Mouse (Mus musculus): ENCODE measurements at regions not wholly inside any gene's neighbourhood (a gene's known extent, or its start where the extent isn't known, plus 50 kb on each side); places are given as distances from the start of the nearest gene placed in this dataset.

DNA sequence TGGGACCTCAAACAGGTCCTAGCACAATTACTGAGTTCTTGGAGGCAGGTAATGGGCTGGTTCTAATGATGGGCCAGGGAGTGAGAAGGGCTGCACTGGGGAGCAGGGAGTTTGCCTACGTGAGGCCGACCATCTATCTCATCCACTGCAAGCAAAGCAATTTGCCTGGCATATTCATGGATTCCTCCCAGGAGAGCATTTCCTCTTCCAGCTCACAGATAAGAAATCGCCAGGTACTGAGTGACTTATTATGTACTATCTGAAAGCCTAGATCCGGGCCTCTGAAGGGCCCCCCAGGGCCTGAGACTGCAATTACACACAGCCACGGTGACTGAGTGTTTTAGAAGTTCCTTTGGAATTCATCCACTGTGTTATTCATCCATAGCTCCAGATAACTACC is 1504.1 kb upstream of the Lrrc6 start:
- H3K27me3 ChIP-seq (replicated peaks): no peaks in the 10 kb centered on the region
- TF ChIP-seq MAX (IDR thresholded peaks at IDR 0.05; ENCODE audit: low read length): no peak
- TF ChIP-seq RCOR1 (conservative IDR thresholded peaks at IDR 0.05; ENCODE audit: low read depth, low read length): no peak
- no peak for TF ChIP-seq POLR2A (IDR thresholded peaks at IDR 0.05; ENCODE audit: low read depth, low read length)
- H3K79me2 ChIP-seq (replicated peaks; ENCODE audit: control insufficient read depth, extremely low read depth, insufficient read depth, poor library complexity, severe bottlenecking): no peaks in the 10 kb centered on the region
- H3K9me3 ChIP-seq (replicated peaks; ENCODE audit: low read length): no peaks in the 10 kb centered on the region
- DNase-seq (ENCODE audit: extremely low read depth): no peak
- H3K36me3 ChIP-seq (replicated peaks in 1 of 2; ENCODE audit: control insufficient read depth in 1 of 2, insufficient read depth in 1 of 2, low read length in 1 of 2): no peaks in the 10 kb centered on the region
- no peak overlapping the region for H3K4me3 ChIP-seq (replicated peaks in 1 of 3; ENCODE audit: low read depth in 2 of 3, low read length in 2 of 3, poor library complexity in 1 of 3)
- in situ Hi-C loops (cut with MboI; ENCODE audit: low pct_ligation_motif_present, low pct_unique_long_range_greater_than_20kb, low sequenced_read_pairs) (no loop called here), dilution Hi-C loops (cut with MboI; ENCODE audit: extremely low pct_ligation_motif_present, extremely low pct_unique_long_range_greater_than_20kb, low sequenced_read_pairs) (no loop called here)
- H3K4me2 ChIP-seq (ENCODE audit: insufficient read depth, low read depth, poor library complexity, severe bottlenecking): no peak overlapping the region
- no peak overlapping the region for H3K9ac ChIP-seq (ENCODE audit: insufficient read depth, low read depth)
- H3K4me1 ChIP-seq (ENCODE audit: control insufficient read depth in 1 of 2, insufficient read depth in 2 of 2): no peaks in the 10 kb centered on the region
- H3K27ac ChIP-seq (ENCODE audit: insufficient read depth, low read depth): no peak overlapping the region

GRCm38 (mm10) chr15:67996532-67996931 is 1495.8 kb upstream of the Lrrc6 start:
- DNase-seq (ENCODE audit: extremely low read depth): no peak
- no peaks in the 10 kb centered on the region for H3K27me3 ChIP-seq (replicated peaks)
- dilution Hi-C loops (cut with MboI; ENCODE audit: extremely low pct_ligation_motif_present, extremely low pct_unique_long_range_greater_than_20kb, low sequenced_read_pairs) (no loop called here), in situ Hi-C loops (cut with MboI; ENCODE audit: low pct_ligation_motif_present, low pct_unique_long_range_greater_than_20kb, low sequenced_read_pairs) (no loop called here)
- no peak overlapping the region for H3K9ac ChIP-seq (ENCODE audit: insufficient read depth, low read depth)
- H3K36me3 ChIP-seq (replicated peaks in 1 of 2; ENCODE audit: control insufficient read depth in 1 of 2, insufficient read depth in 1 of 2, low read length in 1 of 2): no peaks in the 10 kb centered on the region
- H3K79me2 ChIP-seq (replicated peaks; ENCODE audit: control insufficient read depth, extremely low read depth, insufficient read depth, poor library complexity, severe bottlenecking): no peaks in the 10 kb centered on the region
- H3K4me2 ChIP-seq (ENCODE audit: insufficient read depth, low read depth, poor library complexity, severe bottlenecking): no peak overlapping the region
- H3K9me3 ChIP-seq (replicated peaks; ENCODE audit: low read length): no peaks in the 10 kb centered on the region
- H3K27ac ChIP-seq (ENCODE audit: insufficient read depth, low read depth): no peak overlapping the region
- no peaks in the 10 kb centered on the region for H3K4me1 ChIP-seq (ENCODE audit: control insufficient read depth in 1 of 2, insufficient read depth in 2 of 2)
- no peak overlapping the region for H3K4me3 ChIP-seq (replicated peaks in 1 of 3; ENCODE audit: low read depth in 2 of 3, low read length in 2 of 3, poor library complexity in 1 of 3)
- no peak for TF ChIP-seq USF2 (conservative IDR thresholded peaks at IDR 0.05; ENCODE audit: low read depth, low read length)
- TF ChIP-seq ETS1 (conservative IDR thresholded peaks at IDR 0.05; ENCODE audit: low read depth, low read length): no peak
- TF ChIP-seq JUND (conservative IDR thresholded peaks at IDR 0.05; ENCODE audit: low read depth, low read length): no peak
- no peak for TF ChIP-seq GABPA (IDR thresholded peaks at IDR 0.05; ENCODE audit: insufficient replicate concordance, low read depth, low read length)
- no peak for TF ChIP-seq ZMIZ1 (IDR thresholded peaks at IDR 0.05; ENCODE audit: low read depth, low read length)
- no peak for TF ChIP-seq RAD21 (IDR thresholded peaks at IDR 0.05; ENCODE audit: low read depth, low read length)
- no peak for TF ChIP-seq MAX (IDR thresholded peaks at IDR 0.05; ENCODE audit: low read length)
- TF ChIP-seq MAFK (IDR thresholded peaks at IDR 0.05; ENCODE audit: insufficient replicate concordance, low read length): no peak
- no peak for TF ChIP-seq SMC3 (IDR thresholded peaks at IDR 0.05; ENCODE audit: low read depth, low read length)
- no peak for TF ChIP-seq UBTF (IDR thresholded peaks at IDR 0.05; ENCODE audit: low read depth, low read length)
- TF ChIP-seq ZKSCAN1 (IDR thresholded peaks at IDR 0.05; ENCODE audit: borderline replicate concordance, low read depth, low read length): no peak
- TF ChIP-seq EP300 (IDR thresholded peaks at IDR 0.05; ENCODE audit: low read length): no peak

Data from CH12.LX (cell line).